Mouse (Mus musculus) forebrain, embryonic 10.5 days (tissue): Measurements from ENCODE around the gene Rcan1. TPM values are rescaled to one million over a fixed set of nuclear protein-coding genes. Genes with fewer than 3 reads are reported as not detected.

Source experiments
- DNase-seq: peaks from one replicate; pipeline ENCODE4 v3.0.0-alpha.2; 2017; ENCODE audit warnings: low spot score; ENCODE audit errors: extremely low spot score
- H3K27ac ChIP-seq: fragments of 300-500 bp; sonication (generic); 2 replicates; pipeline ENCODE4 v1.5.1; 2016; ENCODE audit warnings: mild to moderate bottlenecking
- H3K27me3 ChIP-seq: fragments of 300-500 bp; sonication (generic); 2 replicates; pipeline ENCODE4 v1.6.1; 2016; ENCODE audit warnings: mild to moderate bottlenecking; ENCODE audit not compliant: poor library complexity, severe bottlenecking
- H3K36me3 ChIP-seq: fragments of 300-500 bp; sonication (generic); replicated peaks from 2 replicates; pipeline ENCODE4 v1.6.1; 2016; ENCODE audit warnings: mild to moderate bottlenecking, moderate library complexity
- H3K4me1 ChIP-seq: fragments of 300-500 bp; sonication (generic); 2 replicates; pipeline ENCODE4 v1.6.1; 2016
- H3K4me3 ChIP-seq: fragments of 300-500 bp; sonication (generic); 2 replicates; pipeline ENCODE4 v1.5.1; 2016; ENCODE audit warnings: mild to moderate bottlenecking, moderate library complexity
- H3K9me3 ChIP-seq: fragments of 300-500 bp; sonication (generic); 2 replicates; pipeline ENCODE4 v1.6.1; 2016; ENCODE audit warnings: mild to moderate bottlenecking, moderate library complexity
- WGBS: fragments of 180-500 bp; shearing (Covaris S2); methylation state at CpG from one replicate; pipeline ENCODE4 v1.1.7; 2016; 5-methylcytosine and 5-hydroxymethylcytosine counted together
- polyA plus RNA-seq: library from polyadenylated mRNA; unstranded; fragments of >200 nt; fragmentation: Nextera tagmentation; extraction: Ambion mirVana; gene quantifications from 2 replicates; pipeline ENCODE4 v1.2.1, GENCODE M21; 2016

Rcan1 gene
- polyA plus RNA-seq, 1 experiment from 2014 or later = 34.4 TPM

- no peak for DNase-seq
- H3K27ac ChIP-seq = peak overlapping the region; percentile 70
- no peaks in the 10 kb centered on the region for H3K36me3 ChIP-seq
- H3K27me3 ChIP-seq = peaks cover 62% of the 10 kb centered on the region
- H3K4me3 ChIP-seq = peak overlapping the region; percentile 57
- 8% methylated on average over 26 of the region's 26 CpGs for WGBS
- peaks cover 35% of the 10 kb centered on the region for H3K4me1 ChIP-seq
- H3K9me3 ChIP-seq = no peaks in the 10 kb centered on the region
Observed at GRCm38 (mm10) chr16:92497851-92498588, 27.4 kb upstream of the Rcan1 start.

- Histone ChIP-seq H3K4me3 (no peak overlapping the region), H3K36me3 (no peaks in the 10 kb centered on the region), H3K9me3 (no peaks in the 10 kb centered on the region), H3K27me3 (no peaks in the 10 kb centered on the region), H3K27ac (no peak overlapping the region; the same call in 1 of the 2 replicates), H3K4me1 (no peaks in the 10 kb centered on the region)
- no peak for DNase-seq
- WGBS = 77% methylated on average over 9 of the region's 9 CpGs
Observed at GRCm38 (mm10) chr16:92489356-92489755, 18.7 kb upstream of the Rcan1 start.

- WGBS = 78% methylated on average over 5 of the region's 5 CpGs
- H3K9me3 ChIP-seq = no peaks in the 10 kb centered on the region
- H3K4me3 ChIP-seq = no peak overlapping the region
- DNase-seq = no peak
- no peaks in the 10 kb centered on the region for H3K4me1 ChIP-seq
- H3K27ac ChIP-seq = no peak overlapping the region
- no peaks in the 10 kb centered on the region for H3K27me3 ChIP-seq
- no peaks in the 10 kb centered on the region for H3K36me3 ChIP-seq
Observed at GRCm38 (mm10) chr16:92488456-92488855, 17.8 kb upstream of the Rcan1 start.

- no peaks in the 10 kb centered on the region for H3K27me3 ChIP-seq
- no peak overlapping the region for H3K27ac ChIP-seq
- no peak overlapping the region for H3K4me3 ChIP-seq
- WGBS = 65% methylated on average over 4 of the region's 4 CpGs
- no peak for DNase-seq
- no peaks in the 10 kb centered on the region for H3K9me3 ChIP-seq
- H3K4me1 ChIP-seq = no peaks in the 10 kb centered on the region
- H3K36me3 ChIP-seq = no peaks in the 10 kb centered on the region
Observed at GRCm38 (mm10) chr16:92487489-92487888, 16.8 kb upstream of the Rcan1 start.

- Histone ChIP-seq H3K4me1 (no peaks in the 10 kb centered on the region), H3K9me3 (no peaks in the 10 kb centered on the region), H3K27me3 (no peaks in the 10 kb centered on the region), H3K36me3 (no peaks in the 10 kb centered on the region), H3K27ac (no peak overlapping the region), H3K4me3 (no peak overlapping the region)
- WGBS = 89% methylated on average over 6 of the region's 6 CpGs
- DNase-seq = no peak
Observed at GRCm38 (mm10) chr16:92487086-92487485, 16.4 kb upstream of the Rcan1 start.

- H3K4me1 ChIP-seq = no peaks in the 10 kb centered on the region
- DNase-seq = no peak
- no peak within 1 kb of the TSS for H3K27ac ChIP-seq
- H3K9me3 ChIP-seq = no peaks in the 10 kb centered on the region
- WGBS = 91% methylated on average over 5 of the region's 5 CpGs
- peaks cover 6% of the 10 kb centered on the region for H3K27me3 ChIP-seq
- H3K4me3 ChIP-seq = no peak within 1 kb of the TSS
- H3K36me3 ChIP-seq = no peaks in the 10 kb centered on the region
Observed at GRCm38 (mm10) chr16:92485436-92485835, 14.8 kb upstream of the Rcan1 start, which contains the start of gene Clic6. TSS of gene Clic6 (plus strand) at chr16:92485736.

GRCm38 (mm10) chr16:92478561-92479150 lies 8.0 kb upstream of the Rcan1 start:
- Histone ChIP-seq H3K4me1 (peaks cover 16% of the 10 kb centered on the region), H3K9me3 (no peaks in the 10 kb centered on the region), H3K27ac (no peak overlapping the region), H3K27me3 (peaks cover 41% of the 10 kb centered on the region), H3K36me3 (no peaks in the 10 kb centered on the region), H3K4me3 (peak overlapping the region; percentile 45)
- DNase-seq = peak; percentile 52
- WGBS = 8% methylated on average over 22 of the region's 23 CpGs

GRCm38 (mm10) chr16:92475093-92475860 lies 4.6 kb upstream of the Rcan1 start:
- peaks cover 34% of the 10 kb centered on the region for H3K27me3 ChIP-seq
- H3K4me1 ChIP-seq = peaks cover 16% of the 10 kb centered on the region
- 61% methylated on average over 25 of the region's 25 CpGs for WGBS
- H3K36me3 ChIP-seq = no peaks in the 10 kb centered on the region
- peak; percentile 58 for DNase-seq
- no peak overlapping the region for H3K27ac ChIP-seq
- no peak overlapping the region for H3K4me3 ChIP-seq
- H3K9me3 ChIP-seq = no peaks in the 10 kb centered on the region

GRCm38 (mm10) chr16:92472898-92473297 lies 2.2 kb upstream of the Rcan1 start:
- H3K27ac ChIP-seq = no peak overlapping the region
- peaks cover 12% of the 10 kb centered on the region; the same call in 1 of the 2 replicates for H3K27me3 ChIP-seq
- WGBS = 85% methylated on average over 3 of the region's 3 CpGs
- H3K4me3 ChIP-seq = no peak overlapping the region
- no peaks in the 10 kb centered on the region for H3K9me3 ChIP-seq
- no peaks in the 10 kb centered on the region for H3K36me3 ChIP-seq
- H3K4me1 ChIP-seq = peaks cover 5% of the 10 kb centered on the region
- no peak for DNase-seq

- no peak for DNase-seq
- Histone ChIP-seq H3K4me1 (peaks cover 23% of the 10 kb centered on the region), H3K9me3 (no peaks in the 10 kb centered on the region), H3K27ac (no peak overlapping the region), H3K4me3 (no peak overlapping the region), H3K27me3 (no peaks in the 10 kb centered on the region), H3K36me3 (no peaks in the 10 kb centered on the region)
- 76% methylated on average over 14 of the region's 14 CpGs for WGBS
Observed at GRCm38 (mm10) chr16:92468459-92468858, 2.2 kb downstream of the Rcan1 start.

- 79% methylated on average over 5 of the region's 5 CpGs for WGBS
- DNase-seq = no peak
- peaks cover 23% of the 10 kb centered on the region for H3K4me1 ChIP-seq
- no peak overlapping the region for H3K4me3 ChIP-seq
- H3K9me3 ChIP-seq = no peaks in the 10 kb centered on the region
- H3K27me3 ChIP-seq = no peaks in the 10 kb centered on the region
- H3K27ac ChIP-seq = no peak overlapping the region
- H3K36me3 ChIP-seq = no peaks in the 10 kb centered on the region
Observed at GRCm38 (mm10) chr16:92467041-92467440, 3.6 kb downstream of the Rcan1 start.

GRCm38 (mm10) chr16:92465642-92466526 lies 4.8 kb downstream of the Rcan1 start:
- DNase-seq = peak; percentile 95
- H3K27ac ChIP-seq = peak overlapping the region; percentile 89
- no peaks in the 10 kb centered on the region for H3K9me3 ChIP-seq
- H3K4me3 ChIP-seq = peak overlapping the region; percentile 92
- H3K4me1 ChIP-seq = peaks cover 31% of the 10 kb centered on the region
- H3K36me3 ChIP-seq = no peaks in the 10 kb centered on the region
- no peaks in the 10 kb centered on the region for H3K27me3 ChIP-seq
- WGBS = under 1% methylated on average over 94 of the region's 94 CpGs
